Mouse (Mus musculus): ENCODE measurements around the gene 4930558K02Rik. TPM values are rescaled to one million over a fixed set of nuclear protein-coding genes. Genes with fewer than 3 reads are reported as not detected.

4930558K02Rik gene
- polyA plus RNA-seq, 1 experiment from 2014 or later = not detected

DNA sequence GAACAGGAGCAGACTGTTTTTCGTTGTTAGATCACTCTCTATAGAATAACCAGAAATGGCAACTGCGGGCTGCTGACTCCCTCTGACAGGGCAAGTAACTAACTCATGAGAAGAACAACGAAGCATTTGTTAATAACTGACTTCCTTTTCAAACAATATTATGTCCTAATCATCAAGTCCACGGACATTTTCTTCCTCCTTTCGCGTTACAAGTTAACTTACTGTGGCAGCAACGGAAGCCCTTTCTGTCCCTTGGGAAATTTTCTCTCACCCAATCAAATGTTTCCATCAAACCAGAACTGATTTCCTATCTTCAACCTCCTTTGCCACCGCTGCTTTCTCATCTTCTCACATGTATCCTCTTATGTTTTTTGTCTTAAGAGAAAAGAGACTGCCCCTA is 82.2 kb downstream of the 4930558K02Rik start:
- Histone ChIP-seq H3K9ac (replicated peaks; ENCODE audit: low read depth, low read length) (no peak overlapping the region), H3K27ac (ENCODE audit: low read length) (no peak overlapping the region), H3K36me3 (ENCODE audit: control insufficient read depth, insufficient read depth) (no peaks in the 10 kb centered on the region), H3K4me3 (replicated peaks; ENCODE audit: low read length) (no peak overlapping the region), H3K4me1 (replicated peaks; ENCODE audit: control insufficient read depth, insufficient read depth, low read length) (no peaks in the 10 kb centered on the region), H3K27me3 (replicated peaks; ENCODE audit: control insufficient read depth, insufficient read depth, low read length) (no peaks in the 10 kb centered on the region), H3K4me2 (ENCODE audit: low read length) (no peak overlapping the region), H3K9me3 (ENCODE audit: control insufficient read depth, low read length) (no peaks in the 10 kb centered on the region)
- 86% methylated on average over 8 of the region's 8 CpGs for WGBS
- no peak for ATAC-seq

DNA sequence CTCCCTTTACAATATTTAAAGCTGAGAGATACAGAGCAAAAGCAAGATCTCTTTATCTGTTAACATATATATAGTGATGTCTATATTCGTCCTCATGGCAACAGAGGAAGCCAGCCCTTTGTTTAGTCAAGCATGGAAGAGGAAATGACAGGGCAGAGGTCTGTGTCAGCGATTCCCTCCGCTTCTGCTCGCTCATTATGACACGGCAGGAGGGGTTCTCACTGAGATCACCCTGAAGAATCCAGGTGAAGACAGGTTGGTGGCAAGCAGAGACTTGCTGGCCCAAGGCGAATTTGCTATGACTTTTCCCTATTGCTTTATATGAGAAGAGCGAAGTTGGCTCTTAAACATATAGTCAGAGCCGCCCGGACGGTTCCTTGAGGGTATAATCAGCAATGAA is 83.3 kb downstream of the 4930558K02Rik start:
- ATAC-seq = no peak
- 80% methylated on average over 10 of the region's 10 CpGs for WGBS

DNA sequence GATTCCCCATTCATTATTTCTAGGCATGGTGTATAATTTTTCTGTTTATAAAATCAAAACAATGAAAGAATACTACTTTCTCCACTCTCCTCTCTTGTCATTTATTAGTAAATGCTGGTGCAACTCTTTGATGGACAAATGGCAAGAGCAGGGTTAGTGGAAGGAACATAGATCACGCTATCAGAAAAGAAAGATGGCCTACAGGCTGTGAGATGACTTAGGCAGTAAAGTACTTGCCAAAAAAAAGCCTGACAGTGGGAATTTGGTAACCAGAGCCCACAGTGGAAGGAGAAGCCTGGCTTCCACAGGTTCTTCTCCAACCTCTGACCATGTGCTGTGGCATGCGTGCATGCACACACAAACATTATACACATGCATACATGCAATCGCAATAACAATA is 84.4 kb downstream of the 4930558K02Rik start:
- Histone ChIP-seq H3K4me2 (ENCODE audit: low read length) (no peak overlapping the region), H3K27me3 (replicated peaks; ENCODE audit: control insufficient read depth, insufficient read depth, low read length) (no peaks in the 10 kb centered on the region), H3K36me3 (ENCODE audit: control insufficient read depth, insufficient read depth) (no peaks in the 10 kb centered on the region), H3K4me3 (replicated peaks; ENCODE audit: low read length) (no peak overlapping the region), H3K9ac (replicated peaks; ENCODE audit: low read depth, low read length) (no peak overlapping the region), H3K4me1 (replicated peaks; ENCODE audit: control insufficient read depth, insufficient read depth, low read length) (no peaks in the 10 kb centered on the region), H3K9me3 (ENCODE audit: control insufficient read depth, low read length) (no peaks in the 10 kb centered on the region), H3K27ac (ENCODE audit: low read length) (no peak overlapping the region)
- WGBS = 96% methylated on average over 3 of the region's 3 CpGs
- no peak for ATAC-seq

More for the DNA sequence above, 83.3 kb downstream of the 4930558K02Rik start:
- H3K9ac ChIP-seq (replicated peaks; ENCODE audit: low read depth, low read length) = no peak overlapping the region
- H3K4me3 ChIP-seq (replicated peaks; ENCODE audit: low read length) = no peak overlapping the region
- no peaks in the 10 kb centered on the region for H3K36me3 ChIP-seq (ENCODE audit: control insufficient read depth, insufficient read depth)
- no peak overlapping the region for H3K4me2 ChIP-seq (ENCODE audit: low read length)
- no peak overlapping the region for H3K27ac ChIP-seq (ENCODE audit: low read length)
- no peaks in the 10 kb centered on the region for H3K27me3 ChIP-seq (replicated peaks; ENCODE audit: control insufficient read depth, insufficient read depth, low read length)
- H3K9me3 ChIP-seq (ENCODE audit: control insufficient read depth, low read length) = no peaks in the 10 kb centered on the region
- H3K4me1 ChIP-seq (replicated peaks; ENCODE audit: control insufficient read depth, insufficient read depth, low read length) = no peaks in the 10 kb centered on the region

DNA sequence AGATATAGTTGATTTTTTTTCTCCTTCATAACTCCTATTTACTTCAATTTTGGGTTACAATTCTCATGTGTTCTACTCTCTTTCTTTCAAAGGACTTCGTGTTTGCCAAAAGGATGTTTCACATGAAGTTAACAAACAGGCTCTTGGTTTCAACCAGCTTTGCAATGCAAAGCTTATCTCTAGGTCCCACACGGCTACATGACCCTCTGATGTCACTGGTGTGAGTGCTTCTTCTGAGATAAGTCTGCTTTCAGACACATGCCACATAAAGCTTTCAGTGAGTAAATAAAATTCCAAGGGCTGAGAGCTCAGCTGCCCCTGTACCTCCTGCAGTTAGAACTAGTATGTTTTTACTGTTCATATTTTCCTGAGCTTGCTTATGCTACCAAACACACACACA is 84.9 kb downstream of the 4930558K02Rik start:
- no peaks in the 10 kb centered on the region for H3K36me3 ChIP-seq (ENCODE audit: control insufficient read depth, insufficient read depth)
- no peak for ATAC-seq
- H3K9ac ChIP-seq (replicated peaks; ENCODE audit: low read depth, low read length) = no peak overlapping the region
- H3K27me3 ChIP-seq (replicated peaks; ENCODE audit: control insufficient read depth, insufficient read depth, low read length) = no peaks in the 10 kb centered on the region
- H3K9me3 ChIP-seq (ENCODE audit: control insufficient read depth, low read length) = no peaks in the 10 kb centered on the region
- no peaks in the 10 kb centered on the region for H3K4me1 ChIP-seq (replicated peaks; ENCODE audit: control insufficient read depth, insufficient read depth, low read length)
- WGBS = 77% methylated on average over 2 of the region's 2 CpGs
- no peak overlapping the region for H3K27ac ChIP-seq (ENCODE audit: low read length)
- no peak overlapping the region for H3K4me3 ChIP-seq (replicated peaks; ENCODE audit: low read length)
- no peak overlapping the region for H3K4me2 ChIP-seq (ENCODE audit: low read length)

DNA sequence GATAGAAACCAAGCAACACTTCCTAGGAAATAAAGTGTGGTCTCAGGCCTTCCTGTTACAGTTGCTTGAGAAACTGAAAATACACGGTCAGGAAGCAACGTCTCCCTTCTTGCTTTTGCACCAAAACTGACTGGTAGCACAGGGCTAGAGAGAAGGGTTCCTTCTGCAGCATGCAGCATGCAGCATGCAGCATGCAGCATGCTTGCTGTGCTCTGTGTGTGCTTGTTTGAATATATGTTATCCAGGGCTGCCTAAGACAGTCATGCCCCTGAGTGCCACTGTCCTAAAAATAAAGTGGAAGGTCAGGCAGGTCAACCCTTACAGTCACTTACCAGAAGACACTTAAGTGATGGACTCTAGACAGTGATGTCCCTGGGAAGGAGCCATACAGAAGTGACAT is 85.3 kb downstream of the 4930558K02Rik start:
- Histone ChIP-seq H3K9ac (replicated peaks; ENCODE audit: low read depth, low read length) (no peak overlapping the region), H3K27me3 (replicated peaks; ENCODE audit: control insufficient read depth, insufficient read depth, low read length) (no peaks in the 10 kb centered on the region), H3K9me3 (ENCODE audit: control insufficient read depth, low read length) (no peaks in the 10 kb centered on the region), H3K27ac (ENCODE audit: low read length) (no peak overlapping the region), H3K4me1 (replicated peaks; ENCODE audit: control insufficient read depth, insufficient read depth, low read length) (no peaks in the 10 kb centered on the region), H3K36me3 (ENCODE audit: control insufficient read depth, insufficient read depth) (no peaks in the 10 kb centered on the region), H3K4me3 (replicated peaks; ENCODE audit: low read length) (no peak overlapping the region), H3K4me2 (ENCODE audit: low read length) (no peak overlapping the region)
- WGBS = 85% methylated on average over 2 of the region's 2 CpGs
- ATAC-seq = no peak

Other genes with a start within 250 kb of the 4930558K02Rik start
- gene Fasl, start 191.1 kb downstream of the 4930558K02Rik start, polyA plus RNA-seq (2015; fragmentation: Nextera tagmentation; extraction: Ambion mirVana) = 0.22 TPM in 1 of 2 replicates, not detected in the other
- 19.4 and 26.8 TPM in 2 replicates for gene Suco, start 103.0 kb downstream of the 4930558K02Rik start, polyA plus RNA-seq (2015; fragmentation: Nextera tagmentation; extraction: Ambion mirVana)
- gene Pigc, start 10.4 kb downstream of the 4930558K02Rik start, polyA plus RNA-seq (2015; fragmentation: Nextera tagmentation; extraction: Ambion mirVana) = 35.7 and 36.9 TPM in 2 replicates